Mouse (Mus musculus) gastrocnemius, adult 18-20 months (tissue): ENCODE results near the gene Olfr262. TPM values are rescaled to one million over a fixed set of nuclear protein-coding genes. Genes with fewer than 3 reads are reported as not detected.
"Not testable (repeated sequence)": the region's sequence is repeated elsewhere in the genome, so short reads cannot be mapped to it uniquely, and the experiment has no call there.

Source experiments
- DNase-seq: peaks from one replicate; pipeline ENCODE4 v3.0.0; 2021; ENCODE audit warnings: low spot score
- long read RNA-seq, 2 experiments: library from polyadenylated mRNA; stranded (forward); transcript quantifications; one replicate each; pipeline ENCODE4 v2.0.0; 2021
- total RNA-seq, 2 experiments: library from RNA; stranded (reverse); gene quantifications; 2 replicates each; pipeline ENCODE4 v1.2.3; 2021

The Olfr262 gene
- not detected for total RNA-seq
- long read RNA-seq, experiment 1: 0 reads
- long read RNA-seq, experiment 2: 0 reads

GRCm38 (mm10) chr19:12241559-12241958, at the start of gene Olfr262:
Gene Olfr262, minus strand, starts transcription at chr19:12241659.
- DNase-seq: no peak

GRCm38 (mm10) chr19:12279554-12279953, 38.1 kb upstream of the Olfr262 start, which contains the start of gene Olfr1434:
Gene Olfr1434, plus strand, starts transcription at chr19:12279854.
- no peak for DNase-seq

- no peak for DNase-seq
Observed at GRCm38 (mm10) chr19:12260732-12261131, 19.3 kb upstream of the Olfr262 start, which contains the start of gene Olfr235. Gene Olfr235, plus strand, starts transcription at chr19:12261032.

- DNase-seq: not testable (repeated sequence)
Observed at GRCm38 (mm10) chr19:12232496-12232895, 9.0 kb downstream of the Olfr262 start, which contains the start of gene Olfr1432. Gene Olfr1432, minus strand, starts transcription at chr19:12232596.

- no peak for DNase-seq
Observed at GRCm38 (mm10) chr19:12200334-12200733, 41.1 kb downstream of the Olfr262 start, which contains the start of gene Olfr1431. Gene Olfr1431, plus strand, starts transcription at chr19:12200634.

GRCm38 (mm10) chr19:12199076-12199475, 42.4 kb downstream of the Olfr262 start:
- DNase-seq: not testable (repeated sequence)

Other genes with a start within 250 kb of the Olfr262 start
- not detected for gene Olfr1423, start 200.3 kb downstream of the Olfr262 start, total RNA-seq
- gene Olfr1424, start 179.0 kb downstream of the Olfr262 start, total RNA-seq: not detected
- not detected for gene Olfr1425, start 163.9 kb downstream of the Olfr262 start, total RNA-seq
- not detected for gene Olfr1426, start 149.6 kb downstream of the Olfr262 start, total RNA-seq
- gene Olfr1427, start 138.3 kb downstream of the Olfr262 start, total RNA-seq: not detected
- not detected for gene Olfr1428, start 125.8 kb downstream of the Olfr262 start, total RNA-seq
- gene Olfr76, start 118.5 kb downstream of the Olfr262 start, total RNA-seq: not detected
- gene Olfr1555-ps1, start 71.5 kb downstream of the Olfr262 start, total RNA-seq: not detected
- not detected for gene Olfr1431, start 41.0 kb downstream of the Olfr262 start, total RNA-seq
- gene Olfr1432, start 9.1 kb downstream of the Olfr262 start, total RNA-seq: not detected
- gene Olfr235, start 19.4 kb upstream of the Olfr262 start, total RNA-seq: not detected
- not detected for gene Olfr1434, start 38.2 kb upstream of the Olfr262 start, total RNA-seq
- gene Olfr1436, start 57.5 kb upstream of the Olfr262 start, total RNA-seq: not detected
- gene Olfr1437, start 83.4 kb upstream of the Olfr262 start, total RNA-seq: not detected
- gene Olfr1438-ps1, start 94.3 kb upstream of the Olfr262 start, total RNA-seq: not detected
- not detected for gene Olfr1440, start 145.6 kb upstream of the Olfr262 start, total RNA-seq
- not detected for gene Olfr1441, start 175.8 kb upstream of the Olfr262 start, total RNA-seq
- gene Pfpl, start 186.2 kb upstream of the Olfr262 start, total RNA-seq: not detected
- gene Mpeg1, start 219.1 kb upstream of the Olfr262 start, total RNA-seq: 1 to 10 TPM in 1 of 2 experiments, under 1 TPM in 1; 0.80 to 1.6 TPM